Comparison of ENCODE assay signal across 7 mouse cellular contexts in genomic region chr5:33781964-33782344, GRCm38 (mm10). TPM values are rescaled to one million over a fixed set of nuclear protein-coding genes. Genes with fewer than 3 reads are reported as not detected.
A peak's percentile ranks its signal among the peaks of the same experiment; 100 is the strongest.
DNase-seq lines count a peak whose midpoint lies in the region; ATAC-seq and TF ChIP-seq lines count a peak whose summit lies in the region.

No protein-coding gene starts in this region.

- DNase-seq in lung, adult 2 months, result no peak
- DNase-seq in lung, adult 18-20 months, result no peak
- DNase-seq in c-Kit-positive CD71-positive TER-119-positive erythroid progenitor cells, embryonic 14.5 days (ENCODE audit: low spot score), result peak; percentile 39
- no peak for DNase-seq in hindbrain, embryonic 10.5 days (ENCODE audit: low spot score)
- DNase-seq in layer of hippocampus, adult 18-20 months (ENCODE audit: low spot score in 2 of 2), result no peak
- DNase-seq in frontal cortex, postnatal 36 days (ENCODE audit: low spot score in 2 of 2), result no peak

- H3K36me3 ChIP-seq in hindbrain, embryonic 10.5 days, result peaks cover 17% of the 10 kb centered on the region

- TF ChIP-seq POLR2A in lung, adult 2 months (IDR thresholded peaks at IDR 0.05; ENCODE audit: borderline replicate concordance, extremely low read depth, low read depth, low read length), result no peak

- no peaks in the 10 kb centered on the region for H3K9me3 ChIP-seq in hindbrain, embryonic 10.5 days

- 4% methylated on average over 11 of the region's 11 CpGs for WGBS in lung, adult 2 months
- WGBS in hindbrain, embryonic 10.5 days, result 5% methylated on average over 11 of the region's 11 CpGs

- peak overlapping the region; percentile 95 for H3K27ac ChIP-seq in hindbrain, embryonic 10.5 days

- H3K27me3 ChIP-seq in hindbrain, embryonic 10.5 days (ENCODE audit: insufficient read depth, poor library complexity, severe bottlenecking), result no peaks in the 10 kb centered on the region

- TF ChIP-seq CTCF in lung, adult 2 months (IDR thresholded peaks at IDR 0.05; ENCODE audit: insufficient read depth, low read length), result no peak

- peak overlapping the region; percentile 61 for H3K4me3 ChIP-seq in lung, adult 2 months (replicated peaks; ENCODE audit: extremely low read depth, low read depth, low read length)
- H3K4me3 ChIP-seq in hindbrain, embryonic 10.5 days, result peak overlapping the region; percentile 89

- ATAC-seq in megakaryocyte-erythroid progenitor cell, adult 5-6 weeks (replicated peaks; ENCODE audit: low FRiP score, low TSS enrichment, poor library complexity, severe bottlenecking), result peak; percentile 43

- H3K4me1 ChIP-seq in lung, adult 2 months (ENCODE audit: control insufficient read depth, insufficient read depth, low read length), result peaks cover 3% of the 10 kb centered on the region; the same call in 1 of the 2 replicates
- H3K4me1 ChIP-seq in hindbrain, embryonic 10.5 days (replicated peaks), result peaks cover 23% of the 10 kb centered on the region

RNA-seq across cellular contexts. Expression of gene Letm1, which starts 0.7 kb away (rescaled TPM):
- 41.8 and 47.5 TPM in 2 replicates for polyA plus RNA-seq in lung, adult 2 months (2012; rRNA removed)
- polyA plus RNA-seq in hindbrain, embryonic 10.5 days (2016; fragmentation: Nextera tagmentation; extraction: Ambion mirVana), result 52.2 and 52.3 TPM in 2 replicates
- 21.0 and 26.1 TPM in 2 replicates for total RNA-seq in megakaryocyte-erythroid progenitor cell, adult 5-6 weeks (2014; fragmentation: Nextera tagmentation)
- 20.6 and 23.1 TPM in 2 replicates for total RNA-seq in megakaryocyte-erythroid progenitor cell, adult 5-6 weeks (2017)
- 100 to 1,000 TPM in 1 of 2 experiments, 10 to 100 TPM in 1; 95.4 to 101 TPM for total RNA-seq in layer of hippocampus, adult 18-20 months (2021)

RNA-seq across cellular contexts. Expression of gene Nsd2, which starts 38.6 kb away (rescaled TPM):
- 4.6 and 7.6 TPM in 2 replicates for polyA plus RNA-seq in lung, adult 2 months (2012; rRNA removed)
- polyA plus RNA-seq in hindbrain, embryonic 10.5 days (2016; fragmentation: Nextera tagmentation; extraction: Ambion mirVana), result 75.6 and 93.5 TPM in 2 replicates
- total RNA-seq in megakaryocyte-erythroid progenitor cell, adult 5-6 weeks (2014; fragmentation: Nextera tagmentation), result 53.6 and 74.0 TPM in 2 replicates
- total RNA-seq in megakaryocyte-erythroid progenitor cell, adult 5-6 weeks (2017), result 42.2 and 74.4 TPM in 2 replicates
- 100 to 1,000 TPM; 118 to 119 TPM for total RNA-seq in layer of hippocampus, adult 18-20 months (2021)
